Mouse (Mus musculus): Measurements from ENCODE around the gene Nudt5.

Nudt5 gene

DNA sequence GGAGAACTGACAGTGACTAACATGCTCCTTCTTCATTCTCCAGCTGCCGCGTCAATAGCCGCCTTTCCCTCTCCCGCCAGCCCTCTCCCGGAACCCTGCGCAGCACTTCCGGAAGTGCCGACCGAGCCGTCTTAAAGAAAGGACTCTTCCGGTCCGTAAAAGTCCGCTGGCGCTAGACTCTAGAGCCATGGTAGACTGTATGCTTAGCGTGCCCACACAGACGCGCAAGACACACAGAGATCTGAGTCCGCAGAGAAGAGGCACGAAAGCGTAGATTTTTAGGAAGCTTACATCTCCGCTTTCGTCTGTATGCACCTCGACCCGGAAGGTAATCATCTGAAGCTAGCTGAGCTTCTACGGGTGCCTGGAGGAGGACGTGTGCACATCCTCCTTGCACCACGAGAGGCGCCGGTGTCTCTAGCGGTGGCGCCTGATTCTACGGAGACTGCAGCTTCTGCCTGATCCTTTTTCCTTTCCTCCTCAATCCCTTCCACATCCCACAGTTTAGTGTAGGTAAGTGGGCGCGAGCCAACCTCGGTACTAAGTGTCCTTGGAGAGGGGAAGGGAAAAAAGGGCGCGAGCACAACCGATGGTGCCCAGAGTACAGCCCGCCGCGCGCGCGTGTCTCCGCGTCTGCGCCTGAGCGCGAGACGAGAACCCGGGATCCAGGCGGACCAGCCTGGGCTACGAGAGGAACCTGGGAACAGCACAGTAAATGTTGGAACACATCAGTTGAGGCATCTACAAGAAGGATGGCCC lies at the start of gene Nudt5, which contains the start of gene Cdc123:
TSS of gene Nudt5 (plus strand) at position 147 of the 759 bp plus-strand sequence.
TSS of gene Cdc123 (minus strand) at position 292 of the 759 bp plus-strand sequence.
- DNase-seq (ENCODE audit: low spot score), result peak; percentile 93

DNA sequence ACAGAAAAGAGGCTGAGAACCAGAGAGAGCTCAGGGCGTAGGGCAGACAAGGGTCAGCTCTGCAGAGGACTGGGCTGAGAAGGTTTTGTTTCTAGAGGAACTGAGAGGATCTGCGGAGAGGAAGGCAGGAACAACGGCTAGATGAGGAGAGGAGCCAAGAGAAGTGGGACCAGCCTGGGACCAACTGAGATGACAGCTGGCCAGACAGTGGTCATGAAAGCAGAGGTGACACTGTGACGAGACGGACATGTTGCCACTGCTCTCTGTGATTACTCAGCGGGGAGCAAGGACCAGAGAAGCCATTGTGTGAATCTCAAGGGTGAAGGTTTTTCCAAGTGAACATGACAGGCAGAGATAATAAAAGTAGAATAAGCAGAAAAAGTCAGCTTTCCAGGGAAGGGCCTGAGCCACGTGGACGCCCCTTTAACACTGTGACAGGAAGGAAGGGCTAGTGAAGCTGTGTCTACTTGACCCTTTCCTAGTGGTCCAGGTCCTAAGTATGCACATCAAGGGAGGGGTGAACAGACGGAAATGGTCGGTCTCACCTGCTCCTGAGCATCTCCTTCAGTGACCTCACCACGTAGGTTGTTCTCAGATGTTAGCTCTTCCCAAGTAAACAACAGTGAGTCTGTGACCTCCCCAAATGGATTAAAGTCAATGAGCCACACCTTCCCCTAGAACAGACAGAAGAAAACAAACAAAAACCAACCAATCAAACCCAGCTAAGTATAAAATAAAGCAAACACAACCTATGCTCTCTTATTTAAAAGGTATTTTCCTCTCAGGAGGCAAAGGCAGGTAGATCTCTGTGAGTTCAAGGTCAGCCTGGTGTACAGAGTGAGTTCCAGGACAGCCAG lies 46.8 kb upstream of the Nudt5 start:
- DNase-seq (ENCODE audit: low spot score), result no peak

DNA sequence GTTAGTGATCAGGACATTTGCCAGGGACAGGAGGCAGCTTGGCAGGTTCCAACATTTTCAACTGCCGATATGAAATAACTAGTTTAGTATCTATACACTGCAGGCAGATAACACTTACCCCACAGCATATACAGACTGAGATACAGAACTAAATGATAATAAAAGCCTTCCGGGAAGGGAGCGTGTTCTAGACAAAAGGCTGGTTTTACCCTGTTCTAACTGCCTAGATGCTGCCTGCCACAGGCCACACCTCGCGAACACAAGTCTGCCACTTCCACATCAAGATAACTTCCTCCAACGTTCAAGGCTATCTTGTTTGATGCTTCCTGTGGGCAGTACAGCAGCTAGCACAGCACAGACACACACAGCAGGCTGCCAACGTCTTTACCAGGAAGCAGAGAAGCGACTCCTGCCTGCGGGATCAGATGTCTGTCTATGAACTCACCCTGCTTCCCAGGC lies 43.6 kb upstream of the Nudt5 start:
- no peak for DNase-seq (ENCODE audit: low spot score)

DNA sequence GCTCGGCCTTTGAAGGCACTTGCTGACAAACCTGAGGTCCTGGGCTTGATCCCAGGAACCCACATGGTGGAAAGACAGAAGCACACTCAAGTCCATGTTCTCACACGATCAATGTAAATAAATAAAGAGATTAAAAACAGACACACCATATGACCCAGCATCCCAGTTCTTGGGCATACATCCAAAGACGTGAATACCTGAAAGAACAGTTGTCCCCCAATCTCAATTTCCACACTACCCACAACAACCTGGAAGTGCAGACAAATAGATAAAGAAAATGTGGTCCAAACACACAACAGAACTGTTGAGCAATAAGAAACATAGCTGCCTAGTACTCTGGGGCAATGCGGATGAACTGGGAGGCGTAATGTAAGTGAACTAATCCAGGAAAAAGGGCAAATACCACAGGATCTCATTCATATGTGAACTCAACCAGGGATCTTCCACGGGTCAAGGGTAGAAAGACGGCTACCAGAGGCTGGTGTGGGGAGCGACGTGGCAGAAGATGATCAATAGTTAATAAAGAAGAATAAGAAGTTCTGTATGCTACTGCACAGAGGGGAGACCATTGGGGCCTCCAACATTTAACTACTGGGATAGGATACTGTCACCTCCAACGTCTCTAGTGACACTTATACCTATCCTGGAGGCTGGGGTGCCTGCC lies 42.8 kb upstream of the Nudt5 start:
- DNase-seq (ENCODE audit: low spot score), result peak; percentile 12

GRCm38 (mm10) chr2:5804440-5805045 lies 40.3 kb upstream of the Nudt5 start:
- no peak for DNase-seq (ENCODE audit: low spot score)

DNA sequence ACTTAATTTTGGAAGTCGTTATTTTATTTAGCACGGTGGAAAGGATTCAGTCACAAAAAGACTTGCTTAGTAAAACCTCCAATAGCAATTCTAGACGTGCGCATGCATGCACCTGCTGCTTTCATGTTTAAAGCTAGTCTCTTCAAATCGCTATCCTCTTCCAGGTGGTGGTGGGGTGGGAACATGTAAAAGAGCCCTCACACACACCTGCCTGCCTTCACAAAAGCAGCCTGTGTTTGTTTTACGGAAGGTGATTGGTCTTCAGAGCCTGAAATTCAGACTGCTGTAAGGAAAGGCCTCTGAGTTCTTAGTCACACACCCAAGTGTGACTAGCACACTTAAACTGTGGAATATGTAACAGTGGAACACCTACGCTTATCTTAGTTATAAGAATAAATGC lies 39.6 kb upstream of the Nudt5 start:
- DNase-seq (ENCODE audit: low spot score), result no peak

DNA sequence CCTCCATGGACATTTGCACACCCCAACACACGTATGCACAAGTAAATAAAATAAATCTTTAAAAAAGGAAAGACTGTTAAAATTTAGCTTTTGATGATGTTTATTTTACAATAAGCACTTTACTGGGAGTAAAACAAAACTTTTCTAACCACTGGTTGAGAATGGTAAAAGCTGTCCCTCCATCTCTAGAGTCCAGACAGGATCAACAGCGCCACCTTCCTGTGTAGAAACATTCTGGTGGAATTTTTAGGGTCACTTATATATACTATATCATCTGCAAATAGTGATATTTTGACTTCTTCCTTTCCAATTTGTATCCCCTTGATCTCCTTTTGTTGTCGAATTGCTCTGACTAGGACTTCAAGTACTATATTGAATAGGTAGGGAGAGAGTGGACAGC lies 38.6 kb upstream of the Nudt5 start:
- peak; percentile 29 for DNase-seq (ENCODE audit: low spot score)

DNA sequence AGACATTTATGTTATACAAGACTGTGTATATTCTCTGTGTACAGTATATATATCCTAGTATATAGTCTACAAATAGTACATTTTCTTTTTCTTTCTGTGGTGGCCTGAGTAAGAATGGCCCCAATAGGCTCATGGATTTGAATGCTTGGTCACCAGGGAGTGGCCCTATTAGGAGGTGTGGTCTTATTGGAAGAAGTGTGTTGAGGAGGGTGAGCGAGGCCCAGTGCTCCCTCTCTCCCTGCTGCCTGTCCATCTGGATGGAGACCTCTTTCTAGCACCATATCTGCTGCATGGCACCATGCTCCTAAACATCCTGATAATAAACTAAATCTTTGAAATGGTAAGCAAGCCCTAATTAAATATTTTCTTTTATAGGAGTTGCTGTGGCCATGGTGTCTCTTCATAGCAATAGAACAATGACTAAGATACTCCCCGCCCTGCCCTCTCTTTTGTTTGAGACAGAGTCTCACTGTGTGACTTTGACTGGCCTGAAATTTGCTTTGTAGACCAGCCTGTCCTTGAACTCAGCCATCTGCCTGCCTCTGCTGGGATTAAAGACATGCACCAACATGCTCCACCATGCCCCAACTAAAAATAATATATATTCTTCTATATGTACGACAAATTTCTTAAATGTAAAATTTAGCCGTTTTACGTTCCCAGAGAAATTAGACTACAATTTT lies 34.6 kb upstream of the Nudt5 start:
- no peak for DNase-seq (ENCODE audit: low spot score)

DNA sequence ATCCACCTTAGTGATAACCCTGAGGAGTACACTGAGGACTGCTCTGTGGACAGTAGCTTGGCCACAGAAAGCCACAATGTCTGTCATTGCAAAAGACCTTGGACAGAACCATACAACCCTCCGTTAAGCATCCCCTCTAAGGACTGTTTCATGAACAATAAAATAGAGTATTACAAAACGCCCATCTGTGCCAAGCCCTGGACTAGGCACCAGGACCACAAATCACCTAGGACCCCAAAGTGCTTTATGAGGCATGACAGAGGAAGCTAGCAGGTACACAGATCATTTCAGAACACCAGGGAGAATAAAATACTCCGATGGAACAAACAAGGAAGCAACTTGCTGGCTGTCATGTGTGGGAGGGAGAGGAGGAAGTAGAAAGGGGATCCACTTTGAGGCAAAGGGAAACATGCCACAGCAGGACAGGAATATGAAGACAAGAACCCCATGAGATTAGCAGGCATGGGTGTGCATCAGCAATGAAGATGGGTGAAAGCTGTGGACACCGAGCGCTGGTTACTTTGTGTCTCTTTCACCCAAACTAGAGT lies 33.5 kb upstream of the Nudt5 start:
- no peak for DNase-seq (ENCODE audit: low spot score)

- no peak for DNase-seq (ENCODE audit: low spot score)
Measured at GRCm38 (mm10) chr2:5821264-5821663, 23.6 kb upstream of the Nudt5 start.

- no peak for DNase-seq (ENCODE audit: low spot score)
Measured at GRCm38 (mm10) chr2:5822449-5822848, 22.4 kb upstream of the Nudt5 start.

- peak; percentile 33 for DNase-seq (ENCODE audit: low spot score)
Measured at GRCm38 (mm10) chr2:5824213-5824612, 20.6 kb upstream of the Nudt5 start.

GRCm38 (mm10) chr2:5824685-5825084 lies 20.1 kb upstream of the Nudt5 start:
- no peak for DNase-seq (ENCODE audit: low spot score)

GRCm38 (mm10) chr2:5825265-5825913 lies 19.4 kb upstream of the Nudt5 start:
- peak; percentile 29 for DNase-seq (ENCODE audit: low spot score)

GRCm38 (mm10) chr2:5840815-5841214 lies 4.0 kb upstream of the Nudt5 start:
- no peak for DNase-seq (ENCODE audit: low spot score)

DNA sequence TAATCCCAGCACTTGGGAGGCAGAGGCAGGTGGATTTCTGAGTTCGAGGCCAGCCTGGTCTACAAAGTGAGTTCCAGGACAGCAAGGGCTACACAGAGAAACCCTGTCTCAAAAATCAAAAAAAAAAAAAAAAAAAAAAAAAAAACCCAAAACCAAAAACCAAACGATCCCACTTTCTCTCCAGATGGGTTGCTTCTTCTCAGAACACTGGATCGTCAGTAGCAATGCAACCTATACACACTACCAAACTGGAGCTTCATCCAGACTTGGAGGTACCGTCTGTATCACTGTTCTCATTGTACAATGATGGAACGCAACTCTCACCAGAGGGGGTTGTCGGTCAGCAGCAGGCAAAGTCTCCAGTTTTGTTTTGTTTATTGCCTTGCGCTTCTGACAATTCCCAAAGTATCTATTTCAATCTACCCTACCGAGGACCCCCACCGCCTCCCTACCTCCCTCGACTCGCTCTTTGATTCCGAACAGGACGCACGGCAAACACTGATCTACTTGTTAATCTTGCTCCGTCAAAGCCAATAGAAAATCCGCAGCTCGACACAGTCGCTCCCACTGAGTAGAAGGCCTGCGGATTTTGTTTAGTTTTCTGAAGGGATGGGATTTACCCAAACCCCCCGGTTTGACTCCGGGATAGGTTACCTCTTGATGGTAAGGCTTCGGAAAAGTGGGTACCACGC lies 492 bp upstream of the Nudt5 start:
- DNase-seq (ENCODE audit: low spot score), result no peak

GRCm38 (mm10) chr2:5845826-5846225 lies 1.0 kb downstream of the Nudt5 start:
- DNase-seq (ENCODE audit: low spot score), result peak; percentile 30

- DNase-seq (ENCODE audit: low spot score), result peak; percentile 72
Measured at GRCm38 (mm10) chr2:5851116-5851515, 6.3 kb downstream of the Nudt5 start.

DNA sequence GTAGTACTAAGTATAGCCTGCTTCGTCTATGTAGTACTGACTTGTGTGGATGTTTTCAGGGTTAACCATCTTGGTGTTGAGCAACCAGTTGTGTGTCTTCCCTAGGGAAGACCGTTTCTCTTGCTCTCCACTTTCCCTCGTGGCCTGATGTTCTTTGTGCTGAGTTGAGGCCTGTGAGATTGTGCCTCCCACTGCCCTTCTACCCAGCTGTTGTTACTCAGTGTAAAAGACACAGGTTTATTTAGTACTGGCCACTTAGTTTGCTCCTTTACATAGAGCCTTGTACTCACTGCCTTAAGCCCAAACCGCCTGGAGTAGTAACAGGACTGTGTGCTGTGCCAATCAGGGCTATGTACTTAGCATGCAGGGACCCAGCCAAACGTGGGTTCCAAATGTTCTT lies 7.0 kb downstream of the Nudt5 start:
- DNase-seq (ENCODE audit: low spot score), result peak; percentile 79

DNA sequence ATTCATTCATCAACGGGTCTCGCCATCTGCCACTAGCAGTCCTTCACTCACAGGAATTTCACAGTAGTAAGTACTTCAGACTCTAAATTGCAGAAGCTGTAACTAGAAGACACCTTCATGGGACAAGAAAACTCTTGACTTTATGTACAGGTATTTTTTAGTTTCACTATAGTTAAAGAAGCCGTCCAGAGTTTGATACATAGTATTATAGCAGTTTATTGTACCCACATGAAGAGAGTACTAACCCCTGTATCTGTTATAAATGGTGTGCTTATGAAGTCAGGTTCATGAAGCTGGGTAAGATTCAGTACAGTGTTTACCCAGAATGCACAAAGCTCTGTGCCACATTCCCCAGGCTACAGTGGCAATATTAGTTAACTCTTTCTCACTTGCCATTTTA lies 18.0 kb downstream of the Nudt5 start, which contains the start of gene Gm13199:
TSS of gene Gm13199 (minus strand) at position 101 of the 400 bp plus-strand sequence.
- DNase-seq (ENCODE audit: low spot score), result no peak

All from adipocyte (in vitro differentiated cells).